Mouse (Mus musculus) gastrocnemius, postnatal 10 days (tissue): Measurements from ENCODE around the gene Tfb1m. TPM values are rescaled to one million over a fixed set of nuclear protein-coding genes. Genes with fewer than 3 reads are reported as not detected.
A peak's percentile ranks its signal among the peaks of the same experiment; 100 is the strongest.

ENCODE experiments used
- DNase-seq: peaks from one replicate; pipeline ENCODE4 v3.0.0; 2021; ENCODE audit warnings: mixed read lengths
- long read RNA-seq, 2 experiments: library from polyadenylated mRNA; stranded (forward); transcript quantifications; one replicate each; pipeline ENCODE4 v2.0.0; 2021
- total RNA-seq, 2 experiments: library from RNA; stranded (reverse); gene quantifications; 2 replicates each; pipeline ENCODE4 v1.2.3; 2021

Gene Tfb1m
- 1 to 10 TPM; 8.5 to 9.6 TPM for total RNA-seq
- long read RNA-seq, experiment 1, transcript Tfb1m-201 (7 exons, 1,402 nt): major isoform, 6 of 6 reads
- long read RNA-seq, experiment 1, partial matches to known transcripts: 0 of 6 reads
- long read RNA-seq, experiment 1, other reads (novel, unspliced or antisense): 0 of 6 reads
- long read RNA-seq, experiment 2, partial matches to known transcripts: 0 of 2 reads
- long read RNA-seq, experiment 2, other reads (novel, unspliced or antisense): 1 of 2 reads

DNA sequence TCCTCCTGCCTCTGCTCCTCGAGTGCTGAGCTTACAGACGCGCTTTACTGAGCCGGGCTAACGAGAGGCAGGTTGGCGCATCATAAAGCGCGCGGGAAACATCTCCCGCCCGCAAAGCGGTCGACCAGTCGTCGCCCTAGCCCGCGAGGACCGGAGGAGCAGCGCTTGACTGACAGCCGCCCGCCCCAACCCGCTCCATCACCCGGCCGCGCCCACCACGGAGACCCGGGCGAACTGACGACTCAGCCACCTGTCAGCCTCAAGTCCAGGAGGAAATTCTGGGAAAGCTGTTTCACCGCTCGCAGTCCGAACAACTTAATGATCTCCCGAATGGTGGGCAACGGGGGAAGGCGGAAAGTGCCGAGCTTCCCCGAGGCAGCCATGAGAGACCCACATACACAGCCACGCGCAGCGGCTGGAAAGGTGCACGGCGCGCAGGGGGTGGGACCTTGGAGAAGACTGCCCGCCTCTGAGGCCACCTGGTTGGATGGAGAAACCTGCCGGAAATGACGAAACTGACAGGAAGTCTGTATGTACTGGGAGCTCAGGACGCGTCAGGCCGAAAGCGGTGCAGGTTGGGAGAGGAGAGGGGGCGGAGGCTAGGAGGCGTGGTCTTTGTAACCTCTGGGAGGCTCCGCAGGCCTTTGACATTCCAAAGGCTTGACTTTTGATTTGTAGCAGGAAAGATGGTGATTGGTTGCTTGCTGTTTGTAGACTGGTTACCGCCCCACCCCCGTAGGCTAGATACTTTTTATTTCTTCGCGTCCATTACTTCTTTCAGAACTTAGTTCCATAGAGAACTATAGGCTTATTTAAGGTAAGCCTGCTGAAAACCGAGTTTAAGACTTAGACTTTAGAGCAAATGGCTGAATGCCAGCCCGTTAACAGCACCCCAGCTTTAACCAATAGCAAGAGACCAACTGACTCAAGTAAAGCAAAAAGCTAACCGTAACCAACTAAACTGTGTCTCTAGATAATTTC is at the start of gene Tfb1m:
Gene Tfb1m (minus strand): TSS at position 451 of the 981 bp plus-strand sequence.
- DNase-seq: peak; percentile 92

DNA sequence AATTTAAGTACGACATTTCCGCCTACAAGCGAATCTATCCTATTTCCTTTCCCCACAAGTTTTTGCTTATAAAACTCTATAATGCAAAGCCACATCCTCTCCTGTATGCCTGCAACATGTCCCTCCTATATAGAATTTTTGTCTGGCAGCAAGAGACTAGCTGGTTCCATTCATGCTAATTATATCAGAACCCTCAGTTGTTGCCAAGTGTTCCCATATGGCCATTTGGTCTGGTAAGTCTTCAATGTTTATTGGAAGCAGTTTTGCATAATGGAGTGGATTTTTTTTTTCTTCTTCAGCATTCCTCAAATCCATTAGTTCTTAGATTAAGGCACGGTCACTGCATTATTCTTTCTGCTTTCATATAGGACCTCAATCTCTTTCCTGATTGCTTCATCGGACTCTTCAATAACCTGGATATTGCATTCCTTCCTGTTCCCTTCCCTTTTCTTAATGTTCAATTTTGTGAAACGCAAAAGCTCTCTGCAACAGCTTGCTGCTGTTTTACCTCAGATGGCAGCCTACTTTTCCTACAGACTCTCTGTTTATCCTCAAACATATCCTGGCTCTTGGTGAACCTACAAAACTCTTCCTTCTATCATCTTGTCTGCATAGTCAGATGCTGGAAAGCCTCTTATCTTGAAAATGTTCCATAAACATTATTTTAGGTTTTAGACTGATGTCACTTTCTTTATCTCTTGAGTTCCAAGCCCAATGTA is 45.5 kb upstream of the Tfb1m start:
- DNase-seq: no peak

DNA sequence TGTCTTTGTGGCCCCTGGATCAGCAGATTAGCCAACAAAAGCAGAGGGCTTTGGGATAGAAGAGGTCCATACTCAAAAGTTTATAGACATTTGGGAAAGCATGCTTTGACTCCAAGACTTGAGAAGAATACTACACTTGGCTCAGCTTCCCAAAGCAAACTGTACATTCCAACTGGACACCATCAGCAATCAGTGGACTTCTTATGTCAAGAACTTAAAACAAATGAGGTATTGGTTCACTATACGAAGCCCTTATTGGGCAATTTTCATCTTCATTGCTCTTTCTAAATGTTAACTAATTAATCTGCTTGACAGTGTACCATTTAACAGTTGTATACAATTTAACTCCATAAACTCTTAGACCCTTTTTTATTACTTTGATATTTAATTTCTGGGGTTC is 40.8 kb upstream of the Tfb1m start:
- no peak for DNase-seq

DNA sequence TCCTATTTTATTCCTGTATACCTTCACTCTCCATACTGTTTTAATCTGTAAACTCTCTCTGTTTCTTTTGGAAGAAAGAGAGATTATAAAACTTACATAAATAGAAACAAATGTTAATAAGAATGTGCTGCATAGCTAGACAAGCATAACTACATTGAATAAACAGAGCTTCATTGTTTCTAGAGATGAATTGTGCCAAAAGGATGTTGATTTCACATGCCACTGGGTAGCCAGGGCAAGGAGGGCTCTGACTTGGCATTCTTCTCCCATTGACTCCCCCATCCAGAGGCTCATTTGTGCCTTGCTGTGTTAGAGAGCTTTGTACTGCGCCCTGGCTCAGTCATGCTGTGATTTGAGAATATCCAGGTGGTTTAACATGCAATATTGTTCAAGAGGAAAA is 40.3 kb upstream of the Tfb1m start:
- DNase-seq: no peak

DNA sequence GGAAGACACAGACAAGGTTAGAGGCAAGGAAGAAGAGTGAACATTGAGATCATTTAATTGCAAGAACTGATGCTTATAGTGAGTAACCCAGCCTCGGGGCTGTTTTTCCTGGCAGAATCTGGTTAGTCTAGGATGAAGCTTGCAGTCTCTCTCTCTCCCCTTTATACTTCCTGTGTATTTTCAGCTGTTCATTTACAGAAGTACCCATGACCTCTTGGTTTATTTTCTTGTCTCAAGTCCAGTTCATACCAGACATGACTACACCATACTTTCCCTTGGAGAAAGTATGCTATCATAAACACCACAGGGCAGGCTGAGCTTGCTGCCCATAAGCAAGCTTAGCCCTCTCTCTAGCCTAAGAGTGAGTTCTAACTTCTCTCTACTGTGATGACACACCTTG is 39.5 kb upstream of the Tfb1m start:
- DNase-seq: no peak

DNA sequence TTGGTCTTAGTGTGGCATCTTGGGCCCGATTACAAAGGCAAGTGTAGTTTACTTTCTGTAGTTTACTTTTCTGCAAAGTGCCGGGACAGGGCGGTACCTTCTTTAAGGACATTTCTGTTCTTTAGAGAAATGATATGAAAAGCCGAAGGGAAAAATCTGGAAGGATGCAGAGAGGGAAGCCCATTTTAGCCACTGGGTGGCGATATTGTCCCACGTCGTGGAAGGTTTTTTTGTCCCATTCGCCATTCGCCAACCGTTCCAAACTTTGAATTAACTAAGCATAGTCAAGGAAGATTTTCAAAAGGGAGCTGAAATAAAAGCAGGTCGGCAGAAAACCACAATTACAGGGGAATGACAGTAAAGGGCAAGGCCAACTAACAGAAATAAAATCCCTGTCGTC is 13.3 kb upstream of the Tfb1m start:
- peak; percentile 81 for DNase-seq

DNA sequence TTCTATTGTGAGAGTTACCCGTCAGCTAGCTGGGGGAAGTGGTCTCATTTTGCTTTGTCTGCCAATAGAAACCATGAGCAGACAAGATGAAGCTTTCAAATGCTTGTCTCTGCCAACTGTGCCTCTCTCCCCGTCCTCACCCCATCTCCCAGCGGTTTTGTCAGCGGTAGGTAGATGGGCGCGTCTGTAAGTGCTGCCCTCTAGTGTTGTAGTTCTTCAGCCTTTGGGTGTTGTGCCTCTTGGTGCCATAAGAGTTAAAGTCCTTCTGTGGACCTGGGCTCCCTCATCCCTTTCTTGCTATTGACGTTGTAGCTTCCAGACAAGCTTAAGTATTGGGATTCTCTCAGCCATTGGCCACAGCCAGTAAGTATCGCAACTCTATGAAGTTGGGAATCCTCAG is 4.8 kb upstream of the Tfb1m start:
- DNase-seq: no peak

DNA sequence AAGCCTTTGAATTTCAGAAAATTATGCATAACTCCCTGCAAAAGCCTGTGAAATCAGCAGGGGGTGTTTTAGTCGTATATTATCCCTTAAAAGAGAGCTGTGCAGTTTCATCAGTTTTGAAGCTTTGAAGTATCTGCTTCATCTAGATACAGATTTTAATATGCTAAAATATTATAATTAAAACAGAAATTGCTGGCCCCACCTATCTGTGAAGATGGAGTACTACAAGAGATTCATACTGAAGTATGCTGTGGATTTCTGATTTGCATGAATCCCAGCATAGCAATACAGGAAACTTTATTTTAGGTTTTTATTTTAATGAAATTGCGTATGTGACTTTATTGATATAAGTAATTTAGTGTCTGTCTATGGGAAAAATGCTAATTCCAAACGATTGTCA is 3.0 kb upstream of the Tfb1m start:
- DNase-seq: no peak

DNA sequence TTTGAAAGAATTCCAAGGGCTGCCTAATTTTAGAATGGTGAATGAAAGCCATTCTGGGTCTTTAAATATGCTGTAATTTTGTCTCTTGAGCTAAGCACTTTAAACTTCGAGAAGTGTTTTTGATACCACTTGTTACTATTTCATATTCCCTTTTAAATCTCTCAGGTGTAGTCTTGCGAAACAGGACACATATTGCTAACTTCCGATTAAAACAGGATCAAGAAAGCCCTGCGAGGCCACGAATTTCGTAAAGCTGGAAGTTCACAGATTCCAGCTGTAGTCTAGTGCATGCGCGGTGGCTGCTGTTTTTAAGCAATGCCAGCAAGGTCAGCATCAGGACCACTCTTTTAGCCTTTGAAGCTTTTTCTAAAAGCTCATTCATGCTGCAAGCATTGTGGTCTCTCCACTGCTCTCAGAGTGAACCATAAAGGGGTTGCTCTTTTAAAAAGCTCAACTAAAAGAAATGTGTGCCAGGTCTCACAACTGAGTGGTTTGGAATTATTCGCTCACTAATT is 832 bp upstream of the Tfb1m start:
- DNase-seq: no peak

DNA sequence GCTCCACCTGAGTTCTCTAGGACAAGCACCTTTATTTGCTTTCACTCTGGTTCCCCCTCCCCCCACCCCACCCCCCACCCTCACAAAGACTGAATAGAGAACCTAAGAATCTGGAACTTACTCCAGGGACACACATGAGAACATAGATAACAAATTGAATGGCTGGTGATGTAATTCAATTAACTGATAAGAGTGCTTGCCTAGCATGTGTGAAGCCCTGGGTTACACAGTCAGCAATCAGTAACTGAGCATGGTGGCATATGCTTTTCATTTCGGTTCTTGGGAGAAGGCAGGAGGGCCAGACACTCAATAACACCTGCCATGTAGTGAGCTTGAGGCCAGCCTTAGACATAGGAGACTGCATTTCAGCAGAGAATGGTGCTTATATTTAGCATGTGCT is 1.3 kb downstream of the Tfb1m start:
- DNase-seq: no peak

DNA sequence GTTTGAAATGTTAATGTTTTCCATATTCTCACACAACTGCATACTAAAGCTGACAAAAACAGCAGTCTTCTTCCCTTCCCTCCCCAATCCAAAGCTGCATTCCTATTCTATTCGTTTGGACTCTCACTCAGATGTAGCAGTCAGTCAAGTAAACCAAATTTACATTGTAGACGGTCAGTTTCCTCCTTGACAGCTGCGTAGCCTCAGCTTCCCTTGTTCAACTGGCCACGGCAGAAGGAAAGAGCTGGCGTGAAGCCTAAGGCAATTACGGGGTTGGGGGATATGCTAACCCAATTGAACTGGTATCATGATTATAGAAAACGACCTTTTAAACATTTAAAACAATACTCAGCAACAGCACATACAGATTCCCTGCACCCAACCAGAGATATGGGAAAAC is 9.9 kb downstream of the Tfb1m start:
- no peak for DNase-seq

DNA sequence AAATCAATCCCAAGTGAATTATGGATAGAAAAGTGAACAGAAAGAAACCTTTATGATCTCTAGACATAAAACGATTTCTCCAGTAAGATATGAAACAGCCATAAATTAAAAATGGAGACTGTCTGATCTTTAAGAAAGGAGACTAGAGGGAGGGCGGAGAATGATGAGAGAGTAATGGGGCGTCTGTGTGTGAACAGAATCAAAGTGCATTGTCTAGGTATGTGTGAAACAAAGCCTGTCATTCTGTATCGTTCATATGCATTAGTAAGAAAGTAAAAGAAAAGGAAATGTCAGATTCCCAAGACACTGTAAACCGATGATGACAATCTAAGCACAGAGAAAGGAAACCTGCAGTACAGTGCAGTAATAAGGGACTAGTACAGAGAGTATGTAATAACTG is 16.5 kb downstream of the Tfb1m start:
- no peak for DNase-seq

DNA sequence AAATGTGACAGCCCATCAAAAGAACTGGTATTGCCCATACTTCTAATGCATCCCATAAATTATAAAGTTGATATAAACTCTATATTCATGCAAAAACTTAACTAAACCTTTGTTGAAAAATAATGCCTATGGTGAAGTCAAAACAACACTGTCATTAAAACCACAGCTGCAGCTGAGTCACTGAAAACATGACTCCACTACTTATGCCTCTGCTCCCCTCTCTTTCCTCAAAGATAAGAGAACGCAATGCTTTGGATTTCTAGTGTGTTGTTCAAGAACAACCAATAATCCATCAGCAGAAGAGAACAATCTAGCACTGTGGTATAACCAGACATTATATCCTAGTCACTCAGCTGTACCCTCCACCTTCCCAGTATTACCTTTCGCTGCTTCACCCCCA is 17.3 kb downstream of the Tfb1m start:
- no peak for DNase-seq

DNA sequence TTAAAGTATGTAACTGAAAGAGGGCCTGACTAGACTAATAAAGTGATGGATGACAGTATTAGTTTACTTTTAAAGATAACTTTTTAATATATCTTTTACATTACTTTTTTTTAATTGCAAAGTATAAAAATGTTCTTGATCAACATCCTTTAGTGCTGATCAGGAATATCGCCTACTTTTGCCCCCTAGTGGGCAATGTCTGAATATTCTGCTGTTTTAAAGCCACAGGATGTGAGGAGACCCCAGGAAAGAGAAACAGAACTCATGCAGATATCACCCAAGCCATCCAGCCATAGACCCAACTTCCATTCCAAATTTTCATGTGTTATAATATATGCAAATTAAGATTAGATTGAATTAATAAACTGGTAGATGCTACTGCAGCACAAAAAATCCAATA is 24.2 kb downstream of the Tfb1m start:
- DNase-seq: no peak

DNA sequence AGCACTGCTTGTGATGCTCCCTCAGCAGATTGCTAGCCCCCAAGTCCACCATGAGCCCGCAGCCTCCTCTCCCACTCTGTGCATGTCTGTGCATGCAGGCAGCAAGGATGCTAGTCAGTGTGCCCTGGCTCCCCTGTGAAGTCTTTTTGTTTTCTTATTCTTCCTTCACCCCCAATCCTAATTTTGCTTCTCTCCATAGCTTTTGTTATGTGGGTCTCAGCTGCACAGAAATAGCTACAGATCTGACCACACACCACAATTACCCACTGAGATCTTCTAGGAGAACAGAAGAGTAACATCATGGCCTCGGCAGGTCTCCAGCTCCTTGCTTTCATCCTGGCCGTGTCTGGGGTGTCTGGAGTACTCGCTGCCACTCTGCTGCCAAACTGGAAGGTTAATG is 25.3 kb downstream of the Tfb1m start, which contains the start of gene Cldn20:
Gene Cldn20 (plus strand): TSS at position 301 of the 400 bp plus-strand sequence.
- DNase-seq: no peak

DNA sequence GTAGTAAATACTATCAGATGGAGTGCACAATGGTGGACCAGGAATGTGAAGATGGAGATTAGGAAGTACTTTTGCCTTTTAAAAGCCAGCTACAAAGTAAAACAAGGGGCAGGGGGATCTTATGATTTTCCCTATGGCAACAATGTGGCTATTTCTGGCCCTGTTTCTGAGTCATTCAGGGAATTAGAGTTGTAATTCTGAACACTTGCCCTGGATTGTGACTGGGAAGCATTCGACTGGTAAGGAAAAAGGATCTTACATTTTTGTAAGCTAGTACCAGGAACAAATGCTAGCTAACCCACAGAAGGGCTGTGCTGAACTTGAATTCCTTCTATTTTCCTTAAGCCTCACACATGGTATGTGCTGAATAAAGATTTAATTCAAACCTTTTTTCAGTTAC is 25.9 kb downstream of the Tfb1m start:
- no peak for DNase-seq

DNA sequence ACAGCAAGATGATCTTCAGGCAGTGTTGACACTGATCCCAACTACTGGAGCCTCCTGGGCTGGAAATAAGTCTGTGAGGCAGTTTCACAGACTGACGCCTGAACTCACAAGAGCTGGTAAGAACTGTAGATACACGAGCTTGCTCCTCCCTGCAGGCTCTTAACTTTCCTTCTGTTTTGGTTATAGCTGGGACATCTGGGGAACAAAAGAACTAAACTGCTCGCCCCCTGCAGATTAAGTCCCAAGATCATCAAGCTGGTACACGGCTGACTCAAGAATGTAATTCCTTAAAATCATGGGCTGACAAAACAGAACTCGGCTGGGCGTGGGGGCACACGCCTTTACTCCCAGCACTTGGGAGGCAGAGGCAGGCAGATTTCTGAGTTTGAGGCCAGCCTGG is 27.0 kb downstream of the Tfb1m start:
- DNase-seq: no peak

DNA sequence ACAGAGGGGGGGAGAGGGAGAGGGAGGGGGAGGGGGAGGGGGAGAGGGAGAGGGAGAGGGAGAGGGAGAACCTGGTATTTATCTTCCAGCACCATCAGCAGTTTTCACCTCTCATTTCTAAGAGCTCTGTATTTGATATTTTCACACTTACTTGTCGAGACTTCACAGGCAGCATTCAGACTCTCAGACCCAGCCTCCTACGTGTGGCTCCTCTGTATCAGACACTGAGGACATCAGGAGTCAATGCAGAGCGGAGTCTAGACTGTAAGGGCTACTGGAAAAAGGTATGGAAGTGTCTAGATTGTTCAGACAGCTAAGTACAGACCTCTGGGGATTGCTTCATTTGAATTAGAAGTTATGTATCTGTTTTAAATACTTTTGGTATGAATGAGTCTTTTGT is 28.1 kb downstream of the Tfb1m start:
- DNase-seq: no peak

DNA sequence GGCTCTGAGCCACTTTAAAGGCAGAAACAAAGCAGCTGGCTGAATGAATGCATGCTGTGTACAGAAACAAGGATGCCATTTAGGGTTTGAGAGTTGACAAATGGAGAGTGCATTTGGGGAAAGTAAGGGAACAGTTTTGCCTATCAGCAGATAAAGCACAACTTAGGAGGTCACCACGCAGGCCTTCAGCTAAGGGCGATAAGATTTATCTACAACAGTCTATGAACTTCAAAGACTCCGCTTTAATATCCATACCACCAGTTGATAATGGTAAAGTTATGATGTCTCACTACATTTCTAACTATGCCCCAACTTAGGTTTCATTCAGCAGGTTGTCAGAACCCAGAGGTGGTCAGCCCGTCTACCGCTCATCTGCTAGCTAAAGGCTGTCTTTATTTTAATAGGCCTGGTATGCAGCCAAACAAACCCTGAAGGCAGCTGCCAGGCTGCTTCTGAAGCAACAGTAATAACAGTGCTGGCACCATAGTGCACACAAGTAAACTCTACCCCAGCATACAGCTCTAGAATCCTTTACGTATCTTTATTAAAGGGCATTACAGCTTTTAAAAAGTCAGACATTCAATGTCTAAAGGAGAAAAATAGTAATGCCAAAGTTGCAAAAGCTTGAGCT is 29.6 kb downstream of the Tfb1m start:
- no peak for DNase-seq

DNA sequence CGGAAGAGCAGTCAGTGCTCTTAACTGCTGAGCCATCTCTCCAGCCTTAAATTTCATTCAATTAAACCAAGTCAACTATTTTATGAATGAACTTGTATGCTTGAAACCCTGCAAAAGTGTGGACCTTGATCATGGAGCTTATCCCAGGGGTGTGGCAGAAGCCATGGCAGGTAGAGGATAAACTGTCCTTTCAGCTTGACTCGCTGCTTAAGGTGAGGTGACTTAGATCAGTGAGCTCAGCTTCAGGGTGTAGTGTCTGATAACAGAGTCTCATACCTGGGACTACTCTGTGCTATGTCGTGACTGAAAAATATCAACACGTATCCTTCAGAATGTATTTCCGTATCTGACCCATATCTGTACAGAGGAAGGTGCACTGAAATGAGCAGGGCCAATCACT is 37.2 kb downstream of the Tfb1m start:
- DNase-seq: no peak

DNA sequence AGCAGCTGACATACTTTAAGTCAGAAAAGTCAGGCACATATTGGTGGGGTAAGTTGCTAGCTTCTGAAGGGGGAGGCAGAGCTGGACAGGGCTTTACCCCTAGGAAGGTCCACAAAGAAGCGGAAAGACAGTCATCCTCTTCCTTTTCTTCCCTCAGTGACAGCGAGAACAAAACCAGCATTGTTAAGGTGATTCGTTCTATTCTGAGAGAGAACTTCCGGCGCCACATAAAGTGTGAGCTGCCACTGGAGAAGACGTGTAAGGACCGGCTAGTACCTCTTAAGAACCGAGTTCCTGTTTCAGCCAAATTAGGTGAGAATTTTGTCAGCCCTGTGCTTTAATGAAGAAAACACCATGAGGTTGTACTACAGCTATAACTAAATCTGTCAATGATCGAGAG is 41.2 kb downstream of the Tfb1m start:
- DNase-seq: no peak

DNA sequence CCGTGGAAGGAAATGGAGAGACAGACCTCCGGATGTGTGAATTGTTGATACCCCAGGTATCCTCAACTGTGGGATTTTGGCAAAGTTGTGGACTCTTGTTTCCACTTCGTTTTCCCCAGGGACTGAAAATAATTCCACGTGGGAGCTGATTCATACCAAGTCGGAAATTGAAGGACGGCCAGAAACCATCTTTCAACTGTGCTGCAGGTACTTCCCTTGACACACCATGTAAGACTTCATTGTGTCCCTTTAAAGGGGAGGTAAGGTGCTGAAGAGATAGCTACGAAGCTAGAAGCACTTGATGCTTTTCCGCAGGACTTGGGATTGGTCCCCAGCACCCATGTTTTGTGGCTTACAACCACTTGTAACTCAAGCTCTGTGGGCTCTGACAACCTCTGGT is 41.7 kb downstream of the Tfb1m start:
- no peak for DNase-seq
